8 mouse cellular contexts compared by ENCODE assay signal in genomic region chr13:98030959-98031641, GRCm38 (mm10).
DNase-seq lines count a peak whose midpoint lies in the region; ATAC-seq and TF ChIP-seq lines count a peak whose summit lies in the region.

No protein-coding gene starts in this region.

- TF ChIP-seq CTCF in embryonic fibroblast, embryonic 13.5 days (IDR thresholded peaks at IDR 0.05; ENCODE audit: borderline replicate concordance, insufficient read depth, low read length), result peak; percentile 35; the same call in 1 of the 2 replicates

- peak; percentile 40; the same call in 1 of the 2 replicates for ATAC-seq in heart, embryonic 12.5 days (ENCODE audit: insufficient number of reproducible peaks, low FRiP score)
- peak; percentile 55; the same call in 1 of the 2 replicates for ATAC-seq in kidney, embryonic 16.5 days (ENCODE audit: low FRiP score, low TSS enrichment)
- peak; percentile 77 for ATAC-seq in monocyte, adult 5-6 weeks (replicated peaks; ENCODE audit: insufficient number of reproducible peaks, low FRiP score, low TSS enrichment, poor library complexity, severe bottlenecking)

- WGBS in heart, embryonic 12.5 days, result 15% methylated on average over 16 of the region's 16 CpGs
- 12% methylated on average over 16 of the region's 16 CpGs for WGBS in kidney, embryonic 16.5 days

- H3K4me1 ChIP-seq in embryonic fibroblast, embryonic 13.5 days (ENCODE audit: control insufficient read depth, insufficient read depth, low read length), result no peaks in the 10 kb centered on the region; the same call in 1 of the 2 replicates
- peaks cover 16% of the 10 kb centered on the region for H3K4me1 ChIP-seq in heart, embryonic 12.5 days (replicated peaks)
- H3K4me1 ChIP-seq in kidney, embryonic 16.5 days (ENCODE audit: insufficient read depth, low read length), result peaks cover 14% of the 10 kb centered on the region; the same call in 1 of the 2 replicates

- TF ChIP-seq POLR2A in embryonic fibroblast, embryonic 13.5 days (IDR thresholded peaks at IDR 0.05; ENCODE audit: low read depth, low read length), result no peak

- H3K27ac ChIP-seq in embryonic fibroblast, embryonic 13.5 days (ENCODE audit: insufficient read depth, low read length), result no peak overlapping the region
- no peak overlapping the region for H3K27ac ChIP-seq in heart, embryonic 12.5 days (ENCODE audit: poor library complexity, severe bottlenecking)
- H3K27ac ChIP-seq in kidney, embryonic 16.5 days (ENCODE audit: low read length), result peak overlapping the region; percentile 59; the same call in 1 of the 2 replicates

- peak overlapping the region; percentile 64 for H3K4me2 ChIP-seq in heart, embryonic 12.5 days
- H3K4me2 ChIP-seq in kidney, embryonic 16.5 days (replicated peaks; ENCODE audit: low read depth, low read length), result peak overlapping the region; percentile 56

- no peaks in the 10 kb centered on the region for H3K27me3 ChIP-seq in heart, embryonic 12.5 days (replicated peaks)
- H3K27me3 ChIP-seq in kidney, embryonic 16.5 days (ENCODE audit: insufficient read depth, low read length), result no peaks in the 10 kb centered on the region

- no peak overlapping the region for H3K9ac ChIP-seq in heart, embryonic 12.5 days
- peak overlapping the region; percentile 61 for H3K9ac ChIP-seq in kidney, embryonic 16.5 days (replicated peaks; ENCODE audit: low read length)

- H3K36me3 ChIP-seq in heart, embryonic 12.5 days, result no peaks in the 10 kb centered on the region
- no peaks in the 10 kb centered on the region for H3K36me3 ChIP-seq in kidney, embryonic 16.5 days (ENCODE audit: insufficient read depth, low read length)

- H3K9me3 ChIP-seq in heart, embryonic 12.5 days (replicated peaks), result no peaks in the 10 kb centered on the region
- H3K9me3 ChIP-seq in kidney, embryonic 16.5 days (ENCODE audit: low read length), result no peaks in the 10 kb centered on the region

- peak; percentile 70 for DNase-seq in CD4-positive helper T cell, adult 2 months (ENCODE audit: low read depth, low spot score)
- peak; percentile 90 for DNase-seq in brain, adult 2 months (ENCODE audit: low read depth, low spot score)
- DNase-seq in liver, result peak; percentile 67
- peak; percentile 72 to 86 for DNase-seq in spleen, postnatal 4 days (ENCODE audit: low spot score in 2 of 2)

- no peak overlapping the region for H3K4me3 ChIP-seq in embryonic fibroblast, embryonic 13.5 days (ENCODE audit: insufficient read depth, low read length)
- peak overlapping the region; percentile 36 for H3K4me3 ChIP-seq in heart, embryonic 12.5 days
- H3K4me3 ChIP-seq in kidney, embryonic 16.5 days (ENCODE audit: low read length), result peak overlapping the region; percentile 30
